Mouse (Mus musculus): ENCODE data around the gene Kirrel.
A peak's percentile ranks its signal among the peaks of the same experiment; 100 is the strongest.

The Kirrel gene

GRCm38 (mm10) chr3:87165291-87165881 is 9.2 kb downstream of the Kirrel start:
- no peak for DNase-seq

GRCm38 (mm10) chr3:87164099-87164815 is 10.3 kb downstream of the Kirrel start:
- DNase-seq: no peak

- DNase-seq: no peak
Measured at GRCm38 (mm10) chr3:87163116-87163515, 11.4 kb downstream of the Kirrel start.

- DNase-seq: no peak
Measured at GRCm38 (mm10) chr3:87162380-87162779, 12.2 kb downstream of the Kirrel start.

GRCm38 (mm10) chr3:87161601-87162000 is 12.9 kb downstream of the Kirrel start:
- no peak for DNase-seq

- no peak for DNase-seq
Measured at GRCm38 (mm10) chr3:87160819-87161509, 13.6 kb downstream of the Kirrel start.

GRCm38 (mm10) chr3:87159190-87159589 is 15.4 kb downstream of the Kirrel start:
- no peak for DNase-seq

- DNase-seq: peak in 1 of 2 experiments; percentile 38
Measured at GRCm38 (mm10) chr3:87157767-87158291, 16.7 kb downstream of the Kirrel start.

GRCm38 (mm10) chr3:87157297-87157696 is 17.2 kb downstream of the Kirrel start:
- DNase-seq: no peak

GRCm38 (mm10) chr3:87154398-87155287 is 19.9 kb downstream of the Kirrel start:
- no peak for DNase-seq

GRCm38 (mm10) chr3:87153038-87153437 is 21.5 kb downstream of the Kirrel start:
- DNase-seq: no peak

- DNase-seq: no peak
Measured at GRCm38 (mm10) chr3:87152111-87152738, 22.3 kb downstream of the Kirrel start.

- no peak for DNase-seq
Measured at GRCm38 (mm10) chr3:87151294-87151826, 23.2 kb downstream of the Kirrel start.

GRCm38 (mm10) chr3:87150689-87151244 is 23.8 kb downstream of the Kirrel start:
- peak; percentile 45 to 61 for DNase-seq

- no peak for DNase-seq
Measured at GRCm38 (mm10) chr3:87150056-87150688, 24.4 kb downstream of the Kirrel start.

GRCm38 (mm10) chr3:87149425-87149824 is 25.1 kb downstream of the Kirrel start:
- DNase-seq: no peak

- no peak for DNase-seq
Measured at GRCm38 (mm10) chr3:87144476-87145240, 29.9 kb downstream of the Kirrel start.

GRCm38 (mm10) chr3:87140284-87140683 is 34.3 kb downstream of the Kirrel start:
- no peak for DNase-seq

- no peak for DNase-seq
Measured at GRCm38 (mm10) chr3:87136782-87137181, 37.8 kb downstream of the Kirrel start.

- no peak for DNase-seq
Measured at GRCm38 (mm10) chr3:87134951-87135350, 39.6 kb downstream of the Kirrel start.

Data from kidney, postnatal 25 days (tissue).